ENCODE assay signal across 25 mouse cellular contexts in the genomic region with DNA sequence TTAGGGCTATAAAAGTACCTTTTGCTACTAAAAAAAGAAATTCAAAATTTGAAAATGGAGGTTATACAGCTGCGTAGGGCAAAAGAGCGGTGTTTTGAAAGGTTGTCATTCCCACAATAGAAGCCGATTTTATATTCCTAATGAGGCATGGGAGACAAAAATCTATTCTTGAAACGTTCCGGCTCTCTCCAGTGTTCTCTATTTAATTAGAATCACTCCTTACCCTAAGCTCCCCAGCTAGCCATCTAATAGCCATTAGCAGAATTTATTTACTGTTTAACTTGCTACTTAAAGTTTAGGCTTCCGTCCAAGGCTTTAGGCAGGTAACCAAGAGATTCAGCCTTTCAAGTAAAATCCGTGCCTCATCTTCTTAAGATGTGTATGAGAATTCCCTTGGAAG. TPM values are rescaled to one million over a fixed set of nuclear protein-coding genes. Genes with fewer than 3 reads are reported as not detected.
"Had no signal": no experiment of that assay in that cellular context is flagged by ENCODE, and none has a peak within 500 bp of the region (broad histone marks: within the 10 kb centered on the region; RNA-seq: fewer than 3 reads in every experiment).

No protein-coding gene starts in this region.

- H3K4me3 ChIP-seq: embryonic facial prominence, embryonic 12.5 days; embryonic facial prominence, embryonic 13.5 days; embryonic facial prominence, embryonic 15.5 days; erythroblast, embryonic 14.5 days; forebrain, embryonic 13.5 days; forebrain, embryonic 15.5 days; gastrocnemius, adult 2 months; heart, adult 2 months; heart, embryonic 10.5 days had no signal

- H3K4me2 ChIP-seq: embryonic facial prominence, embryonic 12.5 days; embryonic facial prominence, embryonic 13.5 days; embryonic facial prominence, embryonic 15.5 days; forebrain, embryonic 13.5 days; forebrain, embryonic 15.5 days; heart, embryonic 11.5 days had no signal

- H3K27ac ChIP-seq: embryonic facial prominence, embryonic 12.5 days; embryonic facial prominence, embryonic 13.5 days; embryonic facial prominence, embryonic 15.5 days; forebrain, embryonic 13.5 days; forebrain, embryonic 15.5 days; gastrocnemius, adult 2 months; heart, adult 2 months; heart, embryonic 10.5 days had no signal

- DNase-seq: cerebellum, adult 2 months; cerebellum, adult 8-10 months; cerebellum, adult 9-10 months; cerebellum, adult 9-11 months; cerebellum, postnatal 10 days; cerebellum, postnatal 14 days; cerebellum, postnatal 25 days; cerebellum, postnatal 36 days; embryo, embryonic 11 days; gastrocnemius, adult 2 months; gastrocnemius, postnatal 10 days; gastrocnemius, postnatal 14 days; gastrocnemius, postnatal 25 days; gastrocnemius, postnatal 36 days; heart, adult 11 months; heart, adult 18-20 months; heart, adult 2 months had no signal

- H3K9ac ChIP-seq: embryonic facial prominence, embryonic 12.5 days; embryonic facial prominence, embryonic 13.5 days; embryonic facial prominence, embryonic 15.5 days; forebrain, embryonic 13.5 days; forebrain, embryonic 15.5 days had no signal

- H3K9me3 ChIP-seq: embryonic facial prominence, embryonic 12.5 days; embryonic facial prominence, embryonic 13.5 days; embryonic facial prominence, embryonic 15.5 days; forebrain, embryonic 13.5 days; forebrain, embryonic 15.5 days; heart, embryonic 10.5 days had no signal

- H3K4me1 ChIP-seq: embryonic facial prominence, embryonic 12.5 days; embryonic facial prominence, embryonic 15.5 days; heart, embryonic 10.5 days had no signal

- ATAC-seq: forebrain, embryonic 13.5 days had no signal

- H3K27me3 ChIP-seq: embryonic facial prominence, embryonic 12.5 days; embryonic facial prominence, embryonic 13.5 days; embryonic facial prominence, embryonic 15.5 days; forebrain, embryonic 15.5 days had no signal

- H3K36me3 ChIP-seq: embryonic facial prominence, embryonic 12.5 days; embryonic facial prominence, embryonic 13.5 days; embryonic facial prominence, embryonic 15.5 days; forebrain, embryonic 15.5 days; heart, embryonic 10.5 days had no signal

RNA-seq across cellular contexts. Expression of gene Spry2, which starts 20.2 kb away (rescaled TPM):
- polyA plus RNA-seq: erythroblast, embryonic 14.5 days had no signal
